Mouse (Mus musculus): ENCODE data around the gene H3f3b. TPM values are rescaled to one million over a fixed set of nuclear protein-coding genes. Genes with fewer than 3 reads are reported as not detected.

The H3f3b gene
- total RNA-seq, 2 experiments from 2014 or later = 338 to 393 TPM

DNA sequence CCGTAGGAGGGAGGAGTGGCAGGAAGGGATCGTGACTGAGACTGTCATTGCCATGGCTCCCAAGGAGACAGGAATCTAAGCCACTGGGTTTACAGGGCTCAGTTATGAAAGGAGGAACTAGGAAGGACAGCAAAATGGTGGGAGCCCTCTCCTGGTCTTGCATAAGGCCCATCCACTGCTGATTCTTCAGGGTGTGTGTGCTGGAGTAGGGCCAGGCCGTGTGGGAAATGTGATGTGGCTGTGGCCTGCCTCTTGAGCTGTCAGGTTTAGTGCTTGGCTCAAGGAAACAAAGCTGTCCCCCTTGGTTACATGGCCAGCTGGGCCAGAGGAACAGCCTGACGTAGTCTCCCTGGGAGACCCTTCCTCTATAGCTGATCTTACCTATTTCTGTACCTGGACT lies 22.4 kb upstream of the H3f3b start:
- DNase-seq = no peak
- intact Hi-C loops (cut with DNase I) = no loop called here

DNA sequence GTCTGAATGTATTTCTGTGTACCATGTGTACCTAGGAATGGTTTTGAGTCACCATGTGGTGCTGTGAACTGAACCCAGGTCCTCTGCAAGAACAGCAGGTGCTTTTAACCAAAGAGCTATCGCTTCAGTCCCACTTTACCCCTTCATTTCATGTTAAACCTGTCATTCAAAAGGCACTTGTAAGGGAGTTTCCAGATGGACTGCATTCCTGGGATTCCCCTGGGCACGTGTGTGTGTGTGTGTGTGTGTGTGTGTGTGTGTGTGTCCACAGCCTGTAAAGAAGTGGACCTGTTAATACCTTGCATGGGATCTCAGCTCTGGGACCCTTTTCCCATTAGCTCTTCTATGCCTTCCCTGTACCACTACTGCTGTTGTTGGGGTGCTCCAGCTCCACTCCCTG lies 21.8 kb upstream of the H3f3b start:
- intact Hi-C loops (cut with DNase I) = no loop called here
- no peak for DNase-seq

- intact Hi-C loops (cut with DNase I) = no loop called here
- DNase-seq = no peak
Observed at GRCm38 (mm10) chr11:116045173-116045572, 17.4 kb upstream of the H3f3b start.

GRCm38 (mm10) chr11:116043286-116043685 lies 15.5 kb upstream of the H3f3b start:
- intact Hi-C loops (cut with DNase I) = no loop called here
- no peak for DNase-seq

- intact Hi-C loops (cut with DNase I) = no loop called here
Observed at GRCm38 (mm10) chr11:116042372-116043138, 14.8 kb upstream of the H3f3b start.

GRCm38 (mm10) chr11:116041833-116042232 lies 14.1 kb upstream of the H3f3b start:
- intact Hi-C loops (cut with DNase I) = no loop called here
- DNase-seq = no peak

More at GRCm38 (mm10) chr11:116042372-116043138, 14.8 kb upstream of the H3f3b start:
- DNase-seq = no peak

- intact Hi-C loops (cut with DNase I) = no loop called here
- peak; percentile 46 for DNase-seq
Observed at GRCm38 (mm10) chr11:116040593-116040992, 12.8 kb upstream of the H3f3b start.

DNA sequence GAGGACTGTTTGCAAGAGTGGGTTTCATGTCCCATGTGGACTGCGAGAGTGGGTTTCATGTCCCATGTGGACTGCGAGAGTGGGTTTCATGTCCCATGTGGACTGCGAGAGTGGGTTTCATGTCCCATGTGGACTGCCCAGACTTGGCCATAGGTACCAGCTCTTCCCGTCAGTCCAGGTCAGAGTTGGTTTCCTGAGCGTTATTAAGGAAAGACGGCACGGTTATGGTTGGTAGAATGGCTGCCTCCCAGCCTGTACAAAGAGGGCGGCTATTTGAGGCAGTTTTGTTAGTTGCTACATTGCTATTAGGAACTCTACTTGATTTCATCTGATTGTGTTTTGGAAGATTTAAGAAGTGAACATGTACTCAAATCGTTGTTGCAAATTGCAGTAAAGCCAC lies 10.1 kb upstream of the H3f3b start:
- intact Hi-C loops (cut with DNase I) = no loop called here
- no peak for DNase-seq

- DNase-seq = no peak
- intact Hi-C loops (cut with DNase I) = no loop called here
Observed at GRCm38 (mm10) chr11:116036671-116037070, 8.9 kb upstream of the H3f3b start.

DNA sequence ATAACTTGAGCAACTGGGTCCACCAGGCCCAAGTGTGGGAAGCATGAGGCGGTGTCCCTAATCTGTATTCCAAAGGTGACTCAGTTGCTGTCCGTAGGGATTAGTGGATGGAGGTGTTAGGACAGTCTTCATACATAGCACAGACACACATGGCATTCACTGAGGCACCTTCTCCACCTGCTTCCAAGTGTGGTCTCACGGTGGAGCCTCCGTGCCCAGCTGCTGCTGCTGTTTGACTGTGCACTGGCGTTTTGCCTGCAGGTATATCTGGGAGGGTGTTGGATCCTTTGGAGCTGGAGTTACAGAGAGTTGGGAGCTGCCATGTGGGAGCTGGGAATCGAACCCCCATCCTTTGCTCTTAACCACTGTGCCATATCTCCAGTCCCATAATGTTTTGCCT lies 6.8 kb upstream of the H3f3b start:
- no peak for DNase-seq
- intact Hi-C loops (cut with DNase I) = no loop called here

GRCm38 (mm10) chr11:116030898-116031845 lies 3.4 kb upstream of the H3f3b start:
- DNase-seq = peak in 1 of 2 experiments; percentile 15
- intact Hi-C loops (cut with DNase I) = loop anchor here (2.0 kb wide), 2 partner anchors 54 to 100 kb away; partner anchors contain the start of gene Trim65

DNA sequence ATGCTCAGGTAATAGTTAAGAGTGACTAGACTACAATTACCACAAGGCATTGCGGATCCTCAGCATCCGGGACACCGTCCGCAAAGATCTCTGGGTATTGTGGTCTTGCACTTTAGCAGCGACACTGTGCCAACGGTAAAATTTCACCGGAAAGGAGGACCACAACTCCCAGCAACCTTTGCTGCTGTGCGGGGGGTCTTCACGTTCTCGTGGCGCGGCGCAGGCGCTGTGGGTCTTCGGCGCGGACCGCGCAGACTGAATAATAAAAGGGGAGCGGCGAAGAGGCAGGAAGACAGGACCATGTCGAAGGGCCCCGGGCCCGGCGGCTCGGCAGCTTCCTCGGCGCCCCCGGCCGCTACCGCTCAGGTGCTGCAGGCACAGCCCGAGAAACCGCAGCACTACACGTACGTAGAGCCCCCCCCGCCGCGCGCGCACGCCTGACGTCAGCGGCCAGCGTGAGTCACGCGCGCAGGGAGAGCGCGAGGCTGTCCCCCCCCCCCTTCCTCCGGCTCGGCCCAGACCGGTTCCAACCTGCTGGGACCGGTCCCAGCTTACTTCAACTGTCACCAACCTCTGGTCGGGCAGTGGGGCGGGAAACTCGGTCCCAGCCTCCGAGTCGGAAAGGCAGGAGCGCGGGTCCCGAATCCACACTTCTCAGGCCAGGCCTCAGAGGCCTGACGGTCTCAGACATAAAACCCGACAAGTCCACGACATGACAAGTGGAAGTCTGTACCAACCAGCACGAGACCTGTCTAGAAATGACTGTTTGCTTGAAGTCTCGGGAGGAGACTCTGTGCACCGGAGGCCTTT lies 2.5 kb upstream of the H3f3b start, which contains the start of gene Unk:
Gene Unk (plus strand): TSS at position 235 of the 810 bp plus-strand sequence.
- intact Hi-C loops (cut with DNase I) = loop anchor here (2.0 kb wide), 2 partner anchors 55 to 101 kb away; partner anchors contain the start of gene Trim65

DNA sequence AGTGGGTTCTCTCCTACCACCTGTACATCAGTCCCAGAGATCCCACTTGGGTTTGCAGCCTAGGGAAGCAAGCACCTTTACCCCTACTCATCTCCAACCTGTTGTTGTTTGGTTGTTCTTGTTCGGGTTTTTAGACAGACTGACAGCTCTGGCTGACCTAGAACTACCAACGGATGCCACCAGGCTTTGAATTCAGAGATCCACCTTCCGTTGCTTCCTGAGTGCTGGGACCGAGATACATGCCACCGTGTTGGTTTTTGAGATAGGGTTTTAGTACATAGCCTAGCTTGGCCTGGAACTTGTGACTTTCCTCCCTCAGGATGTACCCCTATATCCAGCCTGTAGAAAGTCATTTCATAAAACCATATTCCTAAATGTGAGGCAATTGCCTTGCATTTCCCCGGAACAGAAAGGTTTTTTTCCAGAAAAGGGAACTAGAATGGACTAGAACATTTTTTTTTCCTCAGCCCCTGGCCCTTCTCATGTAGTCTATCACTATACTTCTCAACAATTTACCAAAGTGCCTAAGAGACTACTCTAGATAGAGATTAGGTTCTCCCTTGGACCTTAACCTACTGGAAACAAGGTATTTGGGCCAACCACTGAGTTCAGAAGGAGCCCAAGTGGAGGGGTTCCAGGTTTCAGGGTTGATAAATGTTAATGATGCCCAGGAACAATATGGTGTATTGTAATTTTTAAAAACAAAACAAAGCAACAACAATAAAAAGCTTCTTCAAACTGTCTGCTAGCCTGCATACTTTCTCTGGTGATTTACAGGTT lies 1.5 kb upstream of the H3f3b start:
- intact Hi-C loops (cut with DNase I) = no loop called here
- no peak for DNase-seq

More for the DNA sequence above, 2.5 kb upstream of the H3f3b start, which contains the start of gene Unk:
- DNase-seq = peak; percentile 99

- intact Hi-C loops (cut with DNase I) = no loop called here
- DNase-seq = no peak
Observed at GRCm38 (mm10) chr11:116028177-116028865, 559 bp upstream of the H3f3b start.

DNA sequence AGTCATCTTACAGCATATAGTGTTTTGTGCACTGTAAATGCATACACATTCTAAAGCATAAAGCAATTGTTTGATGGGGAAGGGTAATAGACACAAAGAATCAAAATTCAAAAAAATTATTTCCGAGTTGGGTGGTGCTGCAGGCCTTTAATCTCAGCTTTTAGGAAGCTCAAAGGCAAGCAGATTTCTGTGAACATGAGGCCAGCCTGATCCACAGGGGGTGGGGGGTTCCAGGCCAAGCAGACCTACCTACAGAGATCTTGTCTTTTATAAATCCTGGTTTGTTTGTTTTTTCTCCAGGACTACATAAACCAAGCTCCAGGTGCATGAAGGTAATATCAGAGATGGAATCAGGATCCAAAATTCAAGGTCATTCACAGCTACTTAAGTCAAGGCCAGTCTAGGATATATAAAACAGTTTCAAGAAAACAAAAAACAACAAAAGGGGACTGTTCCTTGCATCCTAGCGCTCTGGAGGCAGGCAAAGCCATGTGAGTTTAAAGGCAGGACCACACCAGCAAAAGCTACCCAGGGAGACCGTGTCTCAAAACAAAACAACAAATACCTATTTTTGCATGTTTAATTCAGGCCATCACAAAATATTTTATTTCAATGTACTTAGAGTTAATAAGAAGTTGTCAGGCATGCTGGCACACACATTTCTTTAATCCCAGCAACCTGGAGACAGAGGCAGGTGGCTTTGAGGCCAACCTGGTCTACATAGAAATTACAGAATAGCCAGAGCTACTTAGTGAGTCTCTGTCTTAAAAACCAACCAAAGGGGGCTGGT lies 2.5 kb downstream of the H3f3b start:
- DNase-seq = no peak
- intact Hi-C loops (cut with DNase I) = no loop called here

DNA sequence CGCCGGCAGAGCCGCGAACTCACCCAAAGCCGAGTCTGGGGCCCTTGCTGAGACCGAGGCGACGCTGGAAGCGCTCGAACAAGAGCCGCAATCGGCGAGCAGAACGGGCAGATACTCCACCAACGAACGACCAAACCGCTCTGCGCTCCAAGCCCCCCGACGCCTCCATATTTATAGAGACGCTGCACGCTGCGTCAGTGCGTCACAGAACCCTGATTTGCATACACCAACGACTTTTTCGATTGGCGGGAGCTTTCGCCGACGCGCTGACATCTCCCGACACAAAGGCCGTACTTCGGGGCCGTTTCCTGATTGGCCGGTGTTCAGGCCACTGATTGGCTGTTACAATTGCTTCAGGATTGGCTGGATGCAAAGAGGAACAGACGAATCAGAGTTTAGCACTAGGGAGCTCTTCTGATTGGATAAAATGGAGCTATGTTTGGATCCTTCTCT lies 3.4 kb downstream of the H3f3b start:
- intact Hi-C loops (cut with DNase I) = no loop called here
- DNase-seq = peak; percentile 98

- intact Hi-C loops (cut with DNase I) = no loop called here
- DNase-seq = peak; percentile 81 to 87
Observed at GRCm38 (mm10) chr11:116023771-116024355, 3.9 kb downstream of the H3f3b start.

Measured in heart, postnatal 10 days (tissue).